Mouse (Mus musculus): Measurements from ENCODE around the gene Psat1. TPM values are rescaled to one million over a fixed set of nuclear protein-coding genes. Genes with fewer than 3 reads are reported as not detected.

Psat1 gene
- polyA plus RNA-seq, 1 experiment from 2014 or later: 107 TPM

DNA sequence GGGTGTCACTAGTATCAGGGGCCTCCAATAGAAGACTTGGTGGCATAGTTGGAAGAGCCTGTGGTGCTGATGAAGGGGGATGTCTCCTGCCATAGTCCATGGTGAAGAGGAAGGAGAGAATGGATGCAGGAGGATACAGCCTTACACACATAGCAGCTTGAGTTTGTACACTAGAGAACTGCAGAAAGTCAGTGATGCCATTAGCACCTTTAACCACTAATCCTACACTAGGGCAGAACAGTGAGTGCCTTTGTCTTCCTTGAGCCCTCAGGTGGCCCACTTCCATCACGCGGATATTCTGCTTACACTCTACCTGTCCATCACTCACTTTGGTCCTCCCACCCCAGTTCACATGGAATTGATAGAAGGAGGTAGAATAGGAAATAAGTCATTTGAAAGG is 83.0 kb downstream of the Psat1 start:
- no peak overlapping the region for H3K27ac ChIP-seq (ENCODE audit: low read depth, low read length)
- no peaks in the 10 kb centered on the region for H3K27me3 ChIP-seq (ENCODE audit: control insufficient read depth, insufficient read depth, low read length)

DNA sequence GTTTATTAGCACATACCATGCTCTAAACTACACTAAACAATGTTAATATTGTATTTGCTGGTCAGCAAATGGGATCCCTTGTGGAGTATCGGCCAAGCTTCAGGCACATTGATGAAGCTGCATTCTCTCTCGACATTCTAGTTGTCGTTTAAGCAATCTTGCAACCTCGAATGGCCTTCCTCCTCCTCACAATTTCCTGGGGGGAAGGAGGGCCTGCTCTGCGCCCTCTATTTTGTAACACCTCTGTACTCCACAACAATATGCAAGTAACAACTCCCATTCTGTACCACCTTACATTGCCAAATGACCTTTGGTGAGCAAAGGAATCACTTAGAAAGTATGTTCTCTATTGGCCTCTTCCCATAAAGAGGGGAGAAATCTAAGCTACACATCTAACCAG is 91.8 kb downstream of the Psat1 start:
- WGBS: 85% methylated on average over 5 of the region's 5 CpGs
- Histone ChIP-seq H3K4me2 (replicated peaks; ENCODE audit: low read depth, low read length) (no peak overlapping the region), H3K4me3 (ENCODE audit: low read depth, low read length) (no peak overlapping the region), H3K27me3 (ENCODE audit: control insufficient read depth, insufficient read depth, low read length) (no peaks in the 10 kb centered on the region), H3K27ac (ENCODE audit: low read depth, low read length) (no peak overlapping the region), H3K36me3 (ENCODE audit: control insufficient read depth, insufficient read depth, low read length) (no peaks in the 10 kb centered on the region), H3K9ac (ENCODE audit: low read depth, low read length) (no peak overlapping the region), H3K9me3 (ENCODE audit: control insufficient read depth, low read length) (no peaks in the 10 kb centered on the region), H3K4me1 (replicated peaks; ENCODE audit: control insufficient read depth, insufficient read depth, low read length) (no peaks in the 10 kb centered on the region)
- DNase-seq (ENCODE audit: low spot score): no peak
- ATAC-seq (ENCODE audit: low FRiP score): no peak

More for the DNA sequence above, 83.0 kb downstream of the Psat1 start:
- Histone ChIP-seq H3K4me1 (replicated peaks; ENCODE audit: control insufficient read depth, insufficient read depth, low read length) (no peaks in the 10 kb centered on the region), H3K36me3 (ENCODE audit: control insufficient read depth, insufficient read depth, low read length) (no peaks in the 10 kb centered on the region), H3K4me3 (ENCODE audit: low read depth, low read length) (no peak overlapping the region), H3K4me2 (replicated peaks; ENCODE audit: low read depth, low read length) (no peak overlapping the region), H3K9me3 (ENCODE audit: control insufficient read depth, low read length) (no peaks in the 10 kb centered on the region), H3K9ac (ENCODE audit: low read depth, low read length) (no peak overlapping the region)
- WGBS: 87% methylated on average over 2 of the region's 2 CpGs
- DNase-seq (ENCODE audit: low spot score): no peak
- ATAC-seq (ENCODE audit: low FRiP score): no peak

Other genes starting within 250 kb of the Psat1 start
- 52.3 and 52.6 TPM in 2 replicates for gene Cep78, start 37.7 kb upstream of the Psat1 start, polyA plus RNA-seq (2014; fragmentation: Nextera tagmentation; extraction: Ambion mirVana)
- gene Gnaq, start 185.5 kb upstream of the Psat1 start, polyA plus RNA-seq (2014; fragmentation: Nextera tagmentation; extraction: Ambion mirVana): 23.2 and 25.4 TPM in 2 replicates